Mouse (Mus musculus) heart, embryonic 13.5 days (tissue): ENCODE results near the gene Ppip5k1. TPM values are rescaled to one million over a fixed set of nuclear protein-coding genes. Genes with fewer than 3 reads are reported as not detected.

Experiments used
- ATAC-seq: fragments of 200-750 bp; cut with Nextera tagmentation; 2 replicates; pipeline ENCODE4 v1.8.0; 2017; ENCODE audit warnings: moderate TSS enrichment; ENCODE audit not compliant: insufficient number of reproducible peaks, low FRiP score, low TSS enrichment; ENCODE audit errors: extremely low read depth
- H3K27ac ChIP-seq: fragments of 300-500 bp; sonication (generic); replicated peaks from 2 replicates; pipeline ENCODE4 v1.5.1; 2015; ENCODE audit warnings: moderate library complexity, mild to moderate bottlenecking, inconsistent platforms
- H3K27me3 ChIP-seq: fragments of 300-500 bp; sonication (generic); replicated peaks from 2 replicates; pipeline ENCODE4 v1.6.1; 2015; ENCODE audit warnings: mild to moderate bottlenecking, inconsistent platforms
- H3K36me3 ChIP-seq: fragments of 300-500 bp; sonication (generic); 2 replicates; pipeline ENCODE4 v1.6.1; 2015; ENCODE audit warnings: mild to moderate bottlenecking, inconsistent platforms
- H3K4me1 ChIP-seq: fragments of 300-500 bp; sonication (generic); 2 replicates; pipeline ENCODE4 v1.6.1; 2015; ENCODE audit warnings: inconsistent platforms
- H3K4me2 ChIP-seq: fragments of 300-500 bp; sonication (generic); 2 replicates; pipeline ENCODE4 v1.6.1; 2015; ENCODE audit warnings: inconsistent platforms, mild to moderate bottlenecking, moderate library complexity
- H3K4me3 ChIP-seq: fragments of 300-500 bp; sonication (generic); 2 replicates; pipeline ENCODE4 v1.5.1; 2015; ENCODE audit warnings: moderate library complexity, mild to moderate bottlenecking, inconsistent platforms
- H3K9ac ChIP-seq: fragments of 300-500 bp; sonication (generic); 2 replicates; pipeline ENCODE4 v1.6.1; 2015; ENCODE audit warnings: inconsistent platforms, mild to moderate bottlenecking, moderate library complexity
- H3K9me3 ChIP-seq: fragments of 300-500 bp; sonication (generic); 2 replicates; pipeline ENCODE4 v1.6.1; 2016; ENCODE audit warnings: inconsistent platforms
- WGBS: fragments of 180-500 bp; shearing (Covaris S2); methylation state at CpG from one replicate; pipeline ENCODE4 v1.1.7; 2015; ENCODE audit warnings: mixed read lengths; 5-methylcytosine and 5-hydroxymethylcytosine counted together
- polyA plus RNA-seq: library from polyadenylated mRNA; unstranded; fragments of >200 nt; fragmentation: Nextera tagmentation; extraction: Ambion mirVana; gene quantifications from 2 replicates; pipeline ENCODE4 v1.2.1, GENCODE M21; 2015

Gene Ppip5k1
- polyA plus RNA-seq, 1 experiment from 2014 or later, result 9.9 TPM

GRCm38 (mm10) chr2:121298131-121298530 is 57.1 kb downstream of the Ppip5k1 start:
- ATAC-seq, result no peak
- Histone ChIP-seq H3K9me3 (no peaks in the 10 kb centered on the region), H3K27me3 (peaks cover 67% of the 10 kb centered on the region), H3K27ac (no peak overlapping the region), H3K4me1 (peaks cover 51% of the 10 kb centered on the region), H3K4me3 (0 out of 2 replicates have a peak overlapping the region, but pooled peaks have one; percentile 3), H3K9ac (peak overlapping the region; percentile 25), H3K36me3 (peaks cover 42% of the 10 kb centered on the region), H3K4me2 (peak overlapping the region; percentile 78)
- 16% methylated on average over 8 of the region's 8 CpGs for WGBS

GRCm38 (mm10) chr2:121297701-121298100 is 57.5 kb downstream of the Ppip5k1 start:
- ATAC-seq, result no peak
- H3K27me3 ChIP-seq, result peaks cover 67% of the 10 kb centered on the region
- H3K4me3 ChIP-seq, result 0 out of 2 replicates have a peak overlapping the region, but pooled peaks have one; percentile 3
- peak overlapping the region; percentile 25; the same call in 1 of the 2 replicates for H3K9ac ChIP-seq
- peaks cover 38% of the 10 kb centered on the region for H3K36me3 ChIP-seq
- H3K9me3 ChIP-seq, result no peaks in the 10 kb centered on the region
- no peak overlapping the region for H3K27ac ChIP-seq
- 9% methylated on average over 9 of the region's 9 CpGs for WGBS
- H3K4me1 ChIP-seq, result peaks cover 51% of the 10 kb centered on the region
- peak overlapping the region; percentile 78 for H3K4me2 ChIP-seq

GRCm38 (mm10) chr2:121296754-121297231 is 58.4 kb downstream of the Ppip5k1 start:
- WGBS, result 18% methylated on average over 6 of the region's 6 CpGs
- no peak for ATAC-seq
- Histone ChIP-seq H3K4me1 (peaks cover 51% of the 10 kb centered on the region), H3K9ac (peak overlapping the region; percentile 82), H3K36me3 (peaks cover 28% of the 10 kb centered on the region), H3K27ac (0 out of 2 replicates have a peak overlapping the region, but pooled peaks have one; percentile 8), H3K9me3 (no peaks in the 10 kb centered on the region), H3K27me3 (peaks cover 67% of the 10 kb centered on the region), H3K4me3 (peak overlapping the region; percentile 64), H3K4me2 (peak overlapping the region; percentile 78)

GRCm38 (mm10) chr2:121295608-121296571 is 59.3 kb downstream of the Ppip5k1 start:
- Histone ChIP-seq H3K9ac (peak overlapping the region; percentile 82), H3K9me3 (no peaks in the 10 kb centered on the region), H3K27ac (peak overlapping the region; percentile 91), H3K4me3 (peak overlapping the region; percentile 64), H3K27me3 (peaks cover 67% of the 10 kb centered on the region), H3K4me2 (peak overlapping the region; percentile 78), H3K36me3 (peaks cover 19% of the 10 kb centered on the region), H3K4me1 (peaks cover 51% of the 10 kb centered on the region)
- ATAC-seq, result peak; percentile 35; the same call in 1 of the 2 replicates
- 5% methylated on average over 15 of the region's 15 CpGs for WGBS

- Histone ChIP-seq H3K36me3 (peaks cover 10% of the 10 kb centered on the region), H3K9ac (peak overlapping the region; percentile 82), H3K4me3 (peak overlapping the region; percentile 64), H3K4me1 (peaks cover 53% of the 10 kb centered on the region), H3K9me3 (no peaks in the 10 kb centered on the region), H3K4me2 (peak overlapping the region; percentile 78), H3K27ac (peak overlapping the region; percentile 91), H3K27me3 (peaks cover 67% of the 10 kb centered on the region)
- WGBS, result under 1% methylated on average over 18 of the region's 18 CpGs
- ATAC-seq, result peak; percentile 55; the same call in 1 of the 2 replicates
Observed at GRCm38 (mm10) chr2:121294753-121295607, 60.2 kb downstream of the Ppip5k1 start.

- H3K4me3 ChIP-seq, result peak overlapping the region; percentile 64
- H3K27ac ChIP-seq, result peak overlapping the region; percentile 91
- H3K9ac ChIP-seq, result peak overlapping the region; percentile 82
Observed at GRCm38 (mm10) chr2:121294182-121294581, 61.0 kb downstream of the Ppip5k1 start.

GRCm38 (mm10) chr2:121292316-121293013 is 62.7 kb downstream of the Ppip5k1 start:
- 63% methylated on average over 5 of the region's 5 CpGs for WGBS
- Histone ChIP-seq H3K9me3 (no peaks in the 10 kb centered on the region), H3K4me2 (no peak overlapping the region), H3K27me3 (peaks cover 64% of the 10 kb centered on the region), H3K4me3 (no peak overlapping the region), H3K4me1 (peaks cover 56% of the 10 kb centered on the region), H3K9ac (no peak overlapping the region), H3K36me3 (no peaks in the 10 kb centered on the region), H3K27ac (no peak overlapping the region)
- no peak for ATAC-seq

More at GRCm38 (mm10) chr2:121294182-121294581, 61.0 kb downstream of the Ppip5k1 start:
- ATAC-seq, result no peak
- H3K9me3 ChIP-seq, result no peaks in the 10 kb centered on the region
- H3K4me2 ChIP-seq, result peak overlapping the region; percentile 78
- H3K4me1 ChIP-seq, result peaks cover 58% of the 10 kb centered on the region
- peaks cover 64% of the 10 kb centered on the region for H3K27me3 ChIP-seq
- peaks cover 2% of the 10 kb centered on the region for H3K36me3 ChIP-seq
- 8% methylated on average over 4 of the region's 4 CpGs for WGBS

- H3K4me2 ChIP-seq, result peak overlapping the region; percentile 94
- H3K27ac ChIP-seq, result no peak overlapping the region
- peak overlapping the region; percentile 67 for H3K4me3 ChIP-seq
- no peak for ATAC-seq
- WGBS, result 4% methylated on average over 36 of the region's 36 CpGs
- no peaks in the 10 kb centered on the region for H3K36me3 ChIP-seq
- no peaks in the 10 kb centered on the region for H3K9me3 ChIP-seq
- peaks cover 43% of the 10 kb centered on the region for H3K27me3 ChIP-seq
- H3K4me1 ChIP-seq, result peaks cover 31% of the 10 kb centered on the region
- peak overlapping the region; percentile 78 for H3K9ac ChIP-seq
Observed at GRCm38 (mm10) chr2:121289730-121290540, 65.3 kb downstream of the Ppip5k1 start.

GRCm38 (mm10) chr2:121288901-121289729 is 66.1 kb downstream of the Ppip5k1 start, which contains the start of gene Map1a:
Map1a (plus strand) TSS chr2:121289600.
- peak within 1 kb of the TSS; percentile 67 for H3K4me3 ChIP-seq
- H3K4me2 ChIP-seq, result peak within 1 kb of the TSS; percentile 94
- peaks cover 43% of the 10 kb centered on the region for H3K27me3 ChIP-seq
- H3K4me1 ChIP-seq, result peaks cover 23% of the 10 kb centered on the region
- WGBS, result 1% methylated on average over 48 of the region's 48 CpGs
- peak within 1 kb of the TSS; percentile 78 for H3K9ac ChIP-seq
- H3K36me3 ChIP-seq, result no peaks in the 10 kb centered on the region
- no peak within 1 kb of the TSS for H3K27ac ChIP-seq
- ATAC-seq, result peak; percentile 85
- no peaks in the 10 kb centered on the region for H3K9me3 ChIP-seq
